Mouse (Mus musculus) liver, adult 2 months (tissue): Measurements from ENCODE around the gene Wdr31.

Source experiments
- CTCF ChIP-seq: fragments of 200-500 bp; IDR thresholded peaks from 2 replicates; pipeline ENCODE4 v1.5.1; 2011; ENCODE audit warnings: low read depth, low read length, control low read depth
- POLR2A ChIP-seq: fragments of 200-500 bp; IDR thresholded peaks from 2 replicates; pipeline ENCODE4 v1.6.1; 2011; ENCODE audit warnings: low read length, control low read depth; ENCODE audit not compliant: insufficient read depth; ENCODE audit errors: extremely low read depth

DNA sequence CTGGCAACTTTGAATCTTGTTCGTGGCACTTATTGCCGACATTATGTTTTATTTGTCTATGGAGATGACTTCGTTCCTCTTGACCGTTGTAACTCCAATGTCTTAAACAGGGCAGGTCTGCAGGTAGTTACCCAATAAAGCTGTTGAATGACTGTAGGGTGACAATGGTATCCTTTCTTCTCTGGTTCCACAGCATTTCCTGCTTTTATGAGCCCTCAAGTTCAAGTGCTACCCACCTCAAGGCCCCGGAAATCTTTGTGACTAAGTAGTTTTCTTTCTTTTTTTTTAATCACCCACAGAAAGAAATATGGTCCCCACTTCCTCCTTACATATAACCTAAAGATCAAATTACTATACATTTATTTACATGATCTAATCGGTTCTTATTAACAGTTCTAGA lies 5.1 kb upstream of the Wdr31 start:
- no peak for TF ChIP-seq CTCF
- TF ChIP-seq POLR2A = no peak
